Mouse (Mus musculus): ENCODE data around the gene Pik3r6.

GRCm38 (mm10) chr11:68531066-68531806 is 28.4 kb downstream of the Pik3r6 start:
- TF ChIP-seq CTCF (IDR thresholded peaks at IDR 0.05; ENCODE audit: low read depth) (peak; percentile 78), EP300 (optimal IDR thresholded peaks at IDR 0.05) (no peak)
